Mouse (Mus musculus) heart, postnatal 4 days (tissue): ENCODE data around the gene Prkd3. TPM values are rescaled to one million over a fixed set of nuclear protein-coding genes. Genes with fewer than 3 reads are reported as not detected.

ENCODE experiments used
- DNase-seq: peaks from one replicate; pipeline ENCODE4 v3.0.0; 2021
- total RNA-seq, 2 experiments: library from RNA; stranded (reverse); gene quantifications; 2 replicates each; pipeline ENCODE4 v1.2.3; 2021

The Prkd3 gene
- total RNA-seq, 2 experiments from 2014 or later = 34.1 to 34.4 TPM

GRCm38 (mm10) chr17:78936466-78937228, 84.0 kb downstream of the Prkd3 start, which contains the start of the genes Cebpz and Ndufaf7:
Cebpz (minus strand) TSS chr17:78937066.
Ndufaf7 (plus strand) TSS chr17:78937136.
- DNase-seq = peak; percentile 97

GRCm38 (mm10) chr17:78935857-78936256, 84.8 kb downstream of the Prkd3 start:
- no peak for DNase-seq

GRCm38 (mm10) chr17:78917696-78918095, 102.9 kb downstream of the Prkd3 start:
- DNase-seq = no peak

GRCm38 (mm10) chr17:78916899-78917298, 103.7 kb downstream of the Prkd3 start:
- DNase-seq = no peak

- DNase-seq = peak; percentile 87
Observed at GRCm38 (mm10) chr17:78916369-78916813, 104.2 kb downstream of the Prkd3 start, which contains the start of gene Cebpzos. Cebpzos (plus strand) TSS chr17:78916500.

- no peak for DNase-seq
Observed at GRCm38 (mm10) chr17:78915772-78916171, 104.8 kb downstream of the Prkd3 start.

- no peak for DNase-seq
Observed at GRCm38 (mm10) chr17:78913921-78914320, 106.7 kb downstream of the Prkd3 start.

- DNase-seq = peak; percentile 40
Observed at GRCm38 (mm10) chr17:78912861-78913281, 107.7 kb downstream of the Prkd3 start.

- DNase-seq = no peak
Observed at GRCm38 (mm10) chr17:78909374-78909773, 111.2 kb downstream of the Prkd3 start.

GRCm38 (mm10) chr17:78906892-78907291, 113.7 kb downstream of the Prkd3 start, which contains the start of gene Sult6b1:
Sult6b1 (minus strand) TSS chr17:78906992.
- no peak for DNase-seq

- no peak for DNase-seq
Observed at GRCm38 (mm10) chr17:78903158-78903557, 117.5 kb downstream of the Prkd3 start.

Other genes starting within 250 kb of the Prkd3 start
- 10 to 100 TPM; 33.0 to 35.0 TPM for gene Heatr5b, start 185.5 kb downstream of the Prkd3 start, total RNA-seq
- gene Gpatch11, start 185.2 kb downstream of the Prkd3 start, total RNA-seq = 10 to 100 TPM; 24.9 TPM
- gene Eif2ak2, start 138.2 kb downstream of the Prkd3 start, total RNA-seq = 10 to 100 TPM; 20.9 to 23.2 TPM
- not detected for gene Sult6b1, start 113.8 kb downstream of the Prkd3 start, total RNA-seq
- 10 to 100 TPM; 39.7 to 40.9 TPM for gene Cebpzos, start 104.3 kb downstream of the Prkd3 start, total RNA-seq
- gene Cebpz, start 83.8 kb downstream of the Prkd3 start, total RNA-seq = 10 to 100 TPM; 19.3 to 20.6 TPM
- 10 to 100 TPM; 49.2 to 53.5 TPM for gene Ndufaf7, start 83.7 kb downstream of the Prkd3 start, total RNA-seq
- gene Qpct, start 31.1 kb upstream of the Prkd3 start, total RNA-seq = 10 to 100 TPM; 12.0 to 15.5 TPM